Mouse (Mus musculus): ENCODE measurements around the gene Odf4. TPM values are rescaled to one million over a fixed set of nuclear protein-coding genes. Genes with fewer than 3 reads are reported as not detected.
A peak's percentile ranks its signal among the peaks of the same experiment; 100 is the strongest.

Odf4 gene
- total RNA-seq, 2 experiments from 2014 or later = 0.44 to 0.95 TPM

- TF ChIP-seq CTCF (IDR thresholded peaks at IDR 0.05) = no peak
- Histone ChIP-seq H3K27ac (no peak overlapping the region), H3K4me3 (no peak overlapping the region)
- DNase-seq (ENCODE audit: extremely low spot score in 1 of 2, low spot score in 2 of 2) = no peak
- intact Hi-C loops (cut with DNase I) = no loop called here
Measured at GRCm38 (mm10) chr11:68886091-68886490, 40.8 kb downstream of the Odf4 start.

- no peak for DNase-seq (ENCODE audit: extremely low spot score in 1 of 2, low spot score in 2 of 2)
- TF ChIP-seq CTCF (IDR thresholded peaks at IDR 0.05) = no peak
- Histone ChIP-seq H3K4me3 (no peak overlapping the region), H3K27ac (no peak overlapping the region)
- intact Hi-C loops (cut with DNase I) = no loop called here
Measured at GRCm38 (mm10) chr11:68884368-68884767, 42.5 kb downstream of the Odf4 start.

- no peak for TF ChIP-seq CTCF (IDR thresholded peaks at IDR 0.05)
- Histone ChIP-seq H3K4me3 (no peak overlapping the region), H3K27ac (no peak overlapping the region)
- DNase-seq (ENCODE audit: extremely low spot score in 1 of 2, low spot score in 2 of 2) = no peak
- intact Hi-C loops (cut with DNase I) = no loop called here
Measured at GRCm38 (mm10) chr11:68883843-68884242, 43.0 kb downstream of the Odf4 start.

GRCm38 (mm10) chr11:68882107-68882506 is 44.8 kb downstream of the Odf4 start:
- Histone ChIP-seq H3K4me3 (no peak overlapping the region), H3K27ac (no peak overlapping the region)
- intact Hi-C loops (cut with DNase I) = no loop called here
- DNase-seq (ENCODE audit: extremely low spot score in 1 of 2, low spot score in 2 of 2) = no peak
- no peak for TF ChIP-seq CTCF (IDR thresholded peaks at IDR 0.05)

- DNase-seq (ENCODE audit: extremely low spot score in 1 of 2, low spot score in 2 of 2) = no peak
- Histone ChIP-seq H3K27ac (no peak overlapping the region), H3K4me3 (no peak overlapping the region)
- intact Hi-C loops (cut with DNase I) = loop anchor here (10.0 kb wide), 1 partner anchor 314 kb away; no protein-coding TSS in a partner anchor
- TF ChIP-seq CTCF (IDR thresholded peaks at IDR 0.05) = no peak
Measured at GRCm38 (mm10) chr11:68878811-68879210, 48.1 kb downstream of the Odf4 start.

GRCm38 (mm10) chr11:68874841-68875240 is 52.0 kb downstream of the Odf4 start:
- peak; percentile 67 for TF ChIP-seq CTCF (IDR thresholded peaks at IDR 0.05)
- no peak overlapping the region for H3K4me3 ChIP-seq
- H3K27ac ChIP-seq = no peak overlapping the region
- peak; percentile 38 to 55 for DNase-seq (ENCODE audit: extremely low spot score in 1 of 2, low spot score in 2 of 2)
- intact Hi-C loops (cut with DNase I) = loop anchor here (2.0 to 10.0 kb wide), 2 partner anchors 310 to 390 kb away; no protein-coding TSS in a partner anchor

Other genes starting within 250 kb of the Odf4 start
- 100 to 1,000 TPM; 219 to 221 TPM for gene Myh10, start 235.5 kb downstream of the Odf4 start, total RNA-seq (2021)
- 100 to 1,000 TPM; 108 to 115 TPM for gene Ndel1, start 55.2 kb downstream of the Odf4 start, total RNA-seq (2021)
- not detected for gene Rnf222, start 38.5 kb downstream of the Odf4 start, total RNA-seq (2021)
- 100 to 1,000 TPM; 727 to 749 TPM for gene Rpl26, start 25.5 kb downstream of the Odf4 start, total RNA-seq (2021)
- gene Arhgef15, start 30.4 kb upstream of the Odf4 start, total RNA-seq (2021) = 10 to 100 TPM; 22.4 to 22.6 TPM
- gene Slc25a35, start 41.0 kb upstream of the Odf4 start, total RNA-seq (2021) = 1 to 10 TPM; 5.0 to 5.2 TPM
- 10 to 100 TPM; 15.7 to 17.0 TPM for gene Rangrf, start 48.1 kb upstream of the Odf4 start, total RNA-seq (2021)
- gene Pfas, start 81.4 kb upstream of the Odf4 start, total RNA-seq (2021) = 10 to 100 TPM; 20.1 to 24.7 TPM
- 10 to 100 TPM; 38.7 to 39.8 TPM for gene Ctc1, start 88.8 kb upstream of the Odf4 start, total RNA-seq (2021)
- gene Aurkb, start 118.6 kb upstream of the Odf4 start, total RNA-seq (2021) = under 1 TPM; 0.25 to 0.30 TPM
- 10 to 100 TPM; 31.1 to 33.8 TPM for gene Borcs6, start 132.6 kb upstream of the Odf4 start, total RNA-seq (2021)
- gene Tmem107, start 143.7 kb upstream of the Odf4 start, total RNA-seq (2021) = 10 to 100 TPM; 23.3 to 28.0 TPM
- gene Vamp2, start 161.4 kb upstream of the Odf4 start, total RNA-seq (2021) = 1,000 to 10,000 TPM; 1,115 to 1,119 TPM
- gene Per1, start 168.1 kb upstream of the Odf4 start, total RNA-seq (2021) = 100 to 1,000 TPM; 114 to 185 TPM
- under 1 TPM; 0.57 to 0.82 TPM for gene Hes7, start 193.3 kb upstream of the Odf4 start, total RNA-seq (2021)
- gene 9130213A22Rik, start 195.5 kb upstream of the Odf4 start, total RNA-seq (2021) = 1 to 10 TPM; 1.3 to 1.4 TPM
- 1 to 10 TPM; 6.5 TPM for gene Aloxe3, start 198.8 kb upstream of the Odf4 start, total RNA-seq (2021)
- 1 to 10 TPM; 8.7 to 9.8 TPM for gene Alox12b, start 229.9 kb upstream of the Odf4 start, total RNA-seq (2021)

Data from left cerebral cortex, adult 2 months (tissue).